Mouse (Mus musculus) erythroblast, adult 5-6 weeks (primary cell): ENCODE measurements around the gene Slc27a4. TPM values are rescaled to one million over a fixed set of nuclear protein-coding genes. Genes with fewer than 3 reads are reported as not detected.

ENCODE experiments used
- ATAC-seq: replicated peaks from 2 replicates; pipeline ENCODE4 v1.8.0; 2016; ENCODE audit warnings: moderate number of reproducible peaks, mild to moderate bottlenecking, moderate TSS enrichment, inconsistent platforms; ENCODE audit not compliant: poor library complexity, low FRiP score, severe bottlenecking
- total RNA-seq, 2 experiments: library from RNA; stranded (forward) in 1 of 2; stranded (reverse) in 1 of 2; fragments of 150-400 nt in 1 of 2; fragments of 200-764, 138-1000 nt in 1 of 2; gene quantifications; 2 replicates each; pipeline versions ENCODE4 v1.2.3 to v1.2.4; 2015 to 2017; ENCODE audit warnings: low replicate concordance in 2 of 2

The Slc27a4 gene
- total RNA-seq, 2 experiments from 2014 or later = 4.2 to 5.1 TPM

DNA sequence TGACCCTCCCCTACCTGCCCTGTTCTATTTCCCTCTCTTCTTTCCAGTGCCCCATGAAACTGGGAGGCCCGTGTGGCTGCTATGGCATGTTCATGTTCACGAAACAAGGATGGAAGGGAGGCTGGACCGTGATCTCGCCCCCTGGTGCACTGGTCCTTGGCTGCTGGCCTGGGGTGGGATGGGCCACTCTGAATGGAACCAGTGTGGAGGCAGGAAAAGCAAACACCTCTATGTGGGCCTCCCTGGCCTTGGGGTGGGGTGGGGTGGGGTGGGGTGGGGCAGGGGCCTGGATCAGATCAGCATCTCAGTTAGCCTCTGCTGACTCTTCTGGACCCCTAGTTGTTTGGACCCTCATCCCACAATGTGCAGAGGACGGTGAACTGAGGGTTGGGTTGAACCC, 51.3 kb downstream of the Slc27a4 start:
- no peak for ATAC-seq

- no peak for ATAC-seq
These were observed 53.3 kb downstream of the Slc27a4 start for GRCm38 (mm10) chr2:29855585-29856210.

DNA sequence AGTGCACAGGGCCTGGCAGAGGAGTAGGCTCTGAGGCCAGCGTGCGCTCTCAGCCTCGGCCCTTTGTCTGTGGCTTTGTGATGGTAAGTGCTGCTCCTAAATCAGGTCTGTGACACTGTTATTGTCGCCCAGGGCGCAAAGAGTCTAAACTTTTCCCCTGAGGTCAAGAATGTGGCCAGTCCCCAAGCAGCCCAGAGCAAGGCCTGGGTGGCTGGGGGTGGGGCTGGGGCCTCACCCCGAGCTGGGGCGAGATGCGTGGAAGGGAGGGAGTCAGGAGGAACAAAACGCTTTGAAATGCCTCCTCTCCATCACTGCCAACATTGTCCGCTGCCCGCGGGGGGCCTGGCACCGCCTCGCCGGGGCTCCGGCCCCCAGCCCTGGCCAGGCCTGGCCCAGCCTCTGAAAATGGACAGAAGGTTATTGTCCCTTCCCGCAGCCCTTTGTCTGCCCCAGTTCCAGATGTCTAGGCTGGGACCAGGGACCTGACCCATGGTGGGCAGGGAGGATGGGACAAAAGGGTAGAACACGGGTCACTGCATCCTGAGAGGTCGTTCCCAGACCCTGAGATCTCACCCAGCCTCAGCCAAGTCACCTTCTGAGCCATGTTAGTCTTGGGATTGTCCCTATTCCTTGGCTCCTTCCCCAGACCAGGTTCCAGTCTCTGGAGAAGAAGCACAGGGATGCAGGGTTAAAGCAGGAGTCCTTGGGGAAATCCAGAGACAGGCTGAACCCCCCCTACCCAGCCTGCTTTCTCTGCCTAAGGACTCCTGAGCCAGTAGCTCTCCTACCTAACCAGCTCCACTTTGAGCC, 54.2 kb downstream of the Slc27a4 start:
- no peak for ATAC-seq

DNA sequence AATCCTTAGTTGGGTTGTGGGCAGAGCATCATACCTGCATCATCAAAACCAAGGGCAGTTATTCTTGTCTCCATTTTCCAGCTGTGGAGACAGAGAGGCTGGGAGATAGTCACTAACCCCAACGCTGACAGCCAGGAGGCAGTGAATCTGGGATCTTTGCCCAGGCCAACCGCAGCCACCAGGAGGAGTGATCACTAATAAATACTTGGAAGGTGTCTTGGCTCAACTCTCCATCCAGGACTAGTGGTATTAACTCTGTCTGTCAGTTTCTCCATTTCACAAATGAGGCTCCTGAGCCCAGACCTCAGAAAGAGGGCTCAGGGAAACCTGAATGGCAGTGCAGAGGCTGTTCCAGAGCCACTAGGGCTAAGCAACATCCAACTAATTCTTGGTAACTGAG, 54.9 kb downstream of the Slc27a4 start:
- no peak for ATAC-seq

- no peak for ATAC-seq
These were observed 55.5 kb downstream of the Slc27a4 start for GRCm38 (mm10) chr2:29857967-29858366.

GRCm38 (mm10) chr2:29858748-29859473, 56.5 kb downstream of the Slc27a4 start:
- no peak for ATAC-seq

DNA sequence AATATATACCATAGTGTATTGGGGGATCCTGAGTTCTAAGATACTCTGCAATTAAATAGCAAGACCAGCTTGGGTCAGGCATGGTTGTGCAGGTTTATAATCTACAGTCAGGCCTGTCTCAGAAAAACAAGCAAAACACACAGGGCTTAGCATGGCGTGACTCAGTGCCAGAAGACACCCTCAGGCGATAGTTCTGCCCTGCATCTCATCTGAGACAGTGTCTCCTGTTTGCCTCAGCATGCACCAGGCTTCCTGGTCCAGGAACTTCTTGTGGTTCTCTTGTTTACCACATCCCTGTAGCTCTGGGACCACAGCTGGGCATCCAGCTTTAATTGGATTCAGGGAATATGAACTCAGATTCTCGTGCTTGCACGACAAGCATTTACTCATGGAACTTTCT, 62.7 kb downstream of the Slc27a4 start:
- no peak for ATAC-seq

Other genes starting within 250 kb of the Slc27a4 start
- gene Rapgef1, start 182.9 kb upstream of the Slc27a4 start, total RNA-seq (2015; ENCODE audit: low replicate concordance) = 7.5 and 8.5 TPM in 2 replicates
- 7.3 and 13.0 TPM in 2 replicates for gene Rapgef1, start 182.9 kb upstream of the Slc27a4 start, total RNA-seq (2017; ENCODE audit: low replicate concordance)
- gene Gm13420, start 50.9 kb upstream of the Slc27a4 start, total RNA-seq (2015; ENCODE audit: low replicate concordance) = not detected in 2 replicates
- gene Gm13420, start 50.9 kb upstream of the Slc27a4 start, total RNA-seq (2017; ENCODE audit: low replicate concordance) = not detected in 2 replicates
- not detected in 2 replicates for gene Gm13547, start 43.3 kb upstream of the Slc27a4 start, total RNA-seq (2015; ENCODE audit: low replicate concordance)
- 1.3 TPM in 1 of 2 replicates, not detected in the other for gene Gm13547, start 43.3 kb upstream of the Slc27a4 start, total RNA-seq (2017; ENCODE audit: low replicate concordance)
- gene Coq4, start 15.1 kb upstream of the Slc27a4 start, total RNA-seq (2015; ENCODE audit: low replicate concordance) = 2.3 and 9.2 TPM in 2 replicates
- gene Coq4, start 15.1 kb upstream of the Slc27a4 start, total RNA-seq (2017; ENCODE audit: low replicate concordance) = 1.8 and 2.2 TPM in 2 replicates
- 25.1 and 27.7 TPM in 2 replicates for gene Trub2, start 14.1 kb upstream of the Slc27a4 start, total RNA-seq (2015; ENCODE audit: low replicate concordance)
- 29.7 and 31.1 TPM in 2 replicates for gene Trub2, start 14.1 kb upstream of the Slc27a4 start, total RNA-seq (2017; ENCODE audit: low replicate concordance)
- gene Urm1, start 17.4 kb downstream of the Slc27a4 start, total RNA-seq (2015; ENCODE audit: low replicate concordance) = 5.4 and 8.2 TPM in 2 replicates
- 5.6 and 8.9 TPM in 2 replicates for gene Urm1, start 17.4 kb downstream of the Slc27a4 start, total RNA-seq (2017; ENCODE audit: low replicate concordance)
- gene Cercam, start 66.5 kb downstream of the Slc27a4 start, total RNA-seq (2015; ENCODE audit: low replicate concordance) = 16.9 and 19.4 TPM in 2 replicates
- gene Cercam, start 66.5 kb downstream of the Slc27a4 start, total RNA-seq (2017; ENCODE audit: low replicate concordance) = 18.8 and 20.8 TPM in 2 replicates
- gene Odf2, start 86.6 kb downstream of the Slc27a4 start, total RNA-seq (2015; ENCODE audit: low replicate concordance) = 25.2 and 25.9 TPM in 2 replicates
- gene Odf2, start 86.6 kb downstream of the Slc27a4 start, total RNA-seq (2017; ENCODE audit: low replicate concordance) = 51.4 and 68.7 TPM in 2 replicates
- 3.5 and 12.1 TPM in 2 replicates for gene Gle1, start 132.8 kb downstream of the Slc27a4 start, total RNA-seq (2015; ENCODE audit: low replicate concordance)
- gene Gle1, start 132.8 kb downstream of the Slc27a4 start, total RNA-seq (2017; ENCODE audit: low replicate concordance) = 16.0 and 23.0 TPM in 2 replicates
- gene Sptan1, start 162.9 kb downstream of the Slc27a4 start, total RNA-seq (2015; ENCODE audit: low replicate concordance) = 16.5 TPM in 2 replicates
- gene Sptan1, start 162.9 kb downstream of the Slc27a4 start, total RNA-seq (2017; ENCODE audit: low replicate concordance) = 18.1 and 21.6 TPM in 2 replicates
- gene Wdr34, start 246.2 kb downstream of the Slc27a4 start, total RNA-seq (2015; ENCODE audit: low replicate concordance) = 3.5 and 4.6 TPM in 2 replicates
- 0.09 and 0.84 TPM in 2 replicates for gene Wdr34, start 246.2 kb downstream of the Slc27a4 start, total RNA-seq (2017; ENCODE audit: low replicate concordance)